Mouse (Mus musculus): ENCODE measurements around the gene Gm5447.

DNA sequence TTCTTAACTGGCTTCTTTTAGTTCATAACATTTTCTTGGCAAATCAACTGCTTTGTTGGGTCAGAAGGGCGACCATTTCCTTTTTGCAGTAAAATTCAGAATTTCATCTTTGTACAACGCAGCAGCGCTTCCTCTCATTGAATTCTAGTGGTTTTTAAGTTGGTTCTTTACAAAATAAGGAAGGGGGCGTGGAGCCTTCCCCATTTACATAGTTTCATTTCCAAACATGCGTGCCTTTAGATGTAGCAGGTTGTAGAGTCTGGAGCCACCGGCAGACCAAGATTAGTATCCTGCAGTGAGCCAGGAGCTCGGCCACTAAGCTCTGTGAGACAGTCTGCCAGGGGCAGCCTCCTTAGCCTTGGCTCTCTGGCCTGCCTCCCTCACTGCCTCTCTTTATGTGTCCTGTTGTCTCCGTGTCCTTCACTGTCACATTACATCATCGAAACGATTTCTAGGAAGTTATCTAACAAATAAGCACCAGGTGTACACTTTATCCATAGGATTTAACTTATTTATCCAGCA, 13.0 kb downstream of the Gm5447 start:
- TF ChIP-seq USF1 (IDR thresholded peaks at IDR 0.05; ENCODE audit: low read depth, low read length) (no peak), CTCF (IDR thresholded peaks at IDR 0.05 in 2 of 3, conservative IDR thresholded peaks at IDR 0.05 in 1 of 3; ENCODE audit: control insufficient read depth in 1 of 3, insufficient read depth in 1 of 3, low read depth in 2 of 3, low read length in 3 of 3, poor library complexity in 1 of 3, severe bottlenecking in 1 of 3) (no peak), USF2 (IDR thresholded peaks at IDR 0.05; ENCODE audit: borderline replicate concordance in 1 of 2, insufficient read depth in 1 of 2, low read depth in 1 of 2, low read length in 2 of 2) (no peak), MEF2A (IDR thresholded peaks at IDR 0.05; ENCODE audit: extremely low read depth, insufficient replicate concordance, low read depth, low read length, poor library complexity, severe bottlenecking) (no peak), ZKSCAN1 (IDR thresholded peaks at IDR 0.05; ENCODE audit: low read depth, low read length) (no peak), KAT2A (conservative IDR thresholded peaks at IDR 0.05; ENCODE audit: low read depth, low read length) (no peak), POLR2A (IDR thresholded peaks at IDR 0.05; ENCODE audit: control insufficient read depth in 1 of 2, insufficient read depth in 1 of 2, low read depth in 1 of 2, low read length in 2 of 2, poor library complexity in 1 of 2) (no peak), NELFE (IDR thresholded peaks at IDR 0.05; ENCODE audit: low read depth, low read length) (no peak), CHD1 (IDR thresholded peaks at IDR 0.05; ENCODE audit: low read depth, low read length) (no peak), TAL1 (IDR thresholded peaks at IDR 0.05; ENCODE audit: low read length) (no peak), RCOR1 (IDR thresholded peaks at IDR 0.05; ENCODE audit: low read depth, low read length) (no peak), CHD2 (IDR thresholded peaks at IDR 0.05; ENCODE audit: low read length) (no peak), RAD21 (IDR thresholded peaks at IDR 0.05; ENCODE audit: low read depth, low read length) (no peak), POLR2AphosphoS2 (IDR thresholded peaks at IDR 0.05; ENCODE audit: low read length) (no peak)

All from MEL (cell line).